Mouse (Mus musculus): Measurements from ENCODE around the gene Slc46a3. TPM values are rescaled to one million over a fixed set of nuclear protein-coding genes. Genes with fewer than 3 reads are reported as not detected.

Slc46a3 gene
- polyA plus RNA-seq, 1 experiment from 2014 or later, result 3.0 TPM

GRCm38 (mm10) chr5:147895436-147896198, 1.0 kb upstream of the Slc46a3 start:
- H3K4me1 ChIP-seq (replicated peaks; ENCODE audit: insufficient read depth, low read length), result no peaks in the 10 kb centered on the region
- no peak overlapping the region for H3K9ac ChIP-seq (ENCODE audit: low read depth, low read length)
- 25% methylated on average over 16 of the region's 16 CpGs for WGBS
- H3K4me3 ChIP-seq (replicated peaks; ENCODE audit: low read depth, low read length), result no peak overlapping the region
- ATAC-seq (replicated peaks; ENCODE audit: low FRiP score, low read depth), result no peak
- H3K36me3 ChIP-seq (ENCODE audit: insufficient read depth, low read length), result no peaks in the 10 kb centered on the region
- DNase-seq (ENCODE audit: low spot score), result peak; percentile 12
- no peak for TF ChIP-seq CTCF (IDR thresholded peaks at IDR 0.05; ENCODE audit: low read depth)
- H3K4me2 ChIP-seq (ENCODE audit: low read length), result peak overlapping the region; percentile 98
- no peaks in the 10 kb centered on the region for H3K27me3 ChIP-seq (ENCODE audit: insufficient read depth, low read length)
- no peak overlapping the region for H3K27ac ChIP-seq
- no peaks in the 10 kb centered on the region for H3K9me3 ChIP-seq (replicated peaks; ENCODE audit: low read length)

- peak; percentile 36 for DNase-seq (ENCODE audit: low spot score)
- Histone ChIP-seq H3K4me2 (ENCODE audit: low read length) (peak overlapping the region; percentile 98), H3K27ac (0 out of 2 replicates have a peak overlapping the region, but pooled peaks have one; percentile 10), H3K9me3 (replicated peaks; ENCODE audit: low read length) (no peaks in the 10 kb centered on the region), H3K36me3 (ENCODE audit: insufficient read depth, low read length) (no peaks in the 10 kb centered on the region), H3K9ac (ENCODE audit: low read depth, low read length) (peak overlapping the region; percentile 52; the same call in 1 of the 2 replicates), H3K27me3 (ENCODE audit: insufficient read depth, low read length) (no peaks in the 10 kb centered on the region), H3K4me1 (replicated peaks; ENCODE audit: insufficient read depth, low read length) (no peaks in the 10 kb centered on the region), H3K4me3 (replicated peaks; ENCODE audit: low read depth, low read length) (peak overlapping the region; percentile 76)
- 3% methylated on average over 25 of the region's 25 CpGs for WGBS
- TF ChIP-seq CTCF (IDR thresholded peaks at IDR 0.05; ENCODE audit: low read depth), result no peak
- ATAC-seq (replicated peaks; ENCODE audit: low FRiP score, low read depth), result no peak
These were observed 705 bp downstream of the Slc46a3 start for GRCm38 (mm10) chr5:147893766-147894454.

GRCm38 (mm10) chr5:147893143-147893542, 1.5 kb downstream of the Slc46a3 start:
- no peaks in the 10 kb centered on the region for H3K9me3 ChIP-seq (replicated peaks; ENCODE audit: low read length)
- no peak overlapping the region for H3K27ac ChIP-seq
- DNase-seq (ENCODE audit: low spot score) (no peak), ATAC-seq (replicated peaks; ENCODE audit: low FRiP score, low read depth) (no peak)
- H3K4me1 ChIP-seq (replicated peaks; ENCODE audit: insufficient read depth, low read length), result no peaks in the 10 kb centered on the region
- WGBS, result 38% methylated on average over 9 of the region's 9 CpGs
- H3K36me3 ChIP-seq (ENCODE audit: insufficient read depth, low read length), result no peaks in the 10 kb centered on the region
- H3K4me2 ChIP-seq (ENCODE audit: low read length), result 0 out of 2 replicates have a peak overlapping the region, but pooled peaks have one; percentile 98
- no peaks in the 10 kb centered on the region for H3K27me3 ChIP-seq (ENCODE audit: insufficient read depth, low read length)
- H3K4me3 ChIP-seq (replicated peaks; ENCODE audit: low read depth, low read length), result no peak overlapping the region
- no peak for TF ChIP-seq CTCF (IDR thresholded peaks at IDR 0.05; ENCODE audit: low read depth)
- no peak overlapping the region for H3K9ac ChIP-seq (ENCODE audit: low read depth, low read length)

GRCm38 (mm10) chr5:147892735-147893134, 1.9 kb downstream of the Slc46a3 start:
- H3K4me3 ChIP-seq (replicated peaks; ENCODE audit: low read depth, low read length), result no peak overlapping the region
- TF ChIP-seq CTCF (IDR thresholded peaks at IDR 0.05; ENCODE audit: low read depth), result no peak
- WGBS, result 41% methylated on average over 6 of the region's 6 CpGs
- H3K9ac ChIP-seq (ENCODE audit: low read depth, low read length), result no peak overlapping the region
- no peak overlapping the region for H3K4me2 ChIP-seq (ENCODE audit: low read length)
- H3K27me3 ChIP-seq (ENCODE audit: insufficient read depth, low read length), result no peaks in the 10 kb centered on the region
- no peaks in the 10 kb centered on the region for H3K9me3 ChIP-seq (replicated peaks; ENCODE audit: low read length)
- no peak for DNase-seq (ENCODE audit: low spot score)
- no peak overlapping the region for H3K27ac ChIP-seq
- no peaks in the 10 kb centered on the region for H3K36me3 ChIP-seq (ENCODE audit: insufficient read depth, low read length)
- ATAC-seq (replicated peaks; ENCODE audit: low FRiP score, low read depth), result no peak
- no peaks in the 10 kb centered on the region for H3K4me1 ChIP-seq (replicated peaks; ENCODE audit: insufficient read depth, low read length)

- no peaks in the 10 kb centered on the region for H3K36me3 ChIP-seq (ENCODE audit: insufficient read depth, low read length)
- no peak overlapping the region for H3K4me2 ChIP-seq (ENCODE audit: low read length)
- H3K4me3 ChIP-seq (replicated peaks; ENCODE audit: low read depth, low read length), result no peak overlapping the region
- H3K27ac ChIP-seq, result no peak overlapping the region
- DNase-seq (ENCODE audit: low spot score) (no peak), ATAC-seq (replicated peaks; ENCODE audit: low FRiP score, low read depth) (no peak)
- no peak for TF ChIP-seq CTCF (IDR thresholded peaks at IDR 0.05; ENCODE audit: low read depth)
- H3K4me1 ChIP-seq (replicated peaks; ENCODE audit: insufficient read depth, low read length), result no peaks in the 10 kb centered on the region
- no peaks in the 10 kb centered on the region for H3K27me3 ChIP-seq (ENCODE audit: insufficient read depth, low read length)
- no peaks in the 10 kb centered on the region for H3K9me3 ChIP-seq (replicated peaks; ENCODE audit: low read length)
- no peak overlapping the region for H3K9ac ChIP-seq (ENCODE audit: low read depth, low read length)
- WGBS, result 72% methylated on average over 10 of the region's 12 CpGs
These were observed 6.0 kb downstream of the Slc46a3 start for GRCm38 (mm10) chr5:147888313-147889297.

GRCm38 (mm10) chr5:147883581-147883980, 11.0 kb downstream of the Slc46a3 start:
- no peak overlapping the region for H3K9ac ChIP-seq (ENCODE audit: low read depth, low read length)
- 0 out of 2 replicates have a peak, but pooled peaks cover 11% of the 10 kb centered on the region for H3K36me3 ChIP-seq (ENCODE audit: insufficient read depth, low read length)
- no peak for DNase-seq (ENCODE audit: low spot score)
- H3K4me1 ChIP-seq (replicated peaks; ENCODE audit: insufficient read depth, low read length), result no peaks in the 10 kb centered on the region
- no peak for TF ChIP-seq CTCF (IDR thresholded peaks at IDR 0.05; ENCODE audit: low read depth)
- no peak for ATAC-seq (replicated peaks; ENCODE audit: low FRiP score, low read depth)
- no peaks in the 10 kb centered on the region for H3K27me3 ChIP-seq (ENCODE audit: insufficient read depth, low read length)
- WGBS, result 62% methylated on average over 6 of the region's 6 CpGs
- no peak overlapping the region for H3K27ac ChIP-seq
- H3K4me3 ChIP-seq (replicated peaks; ENCODE audit: low read depth, low read length), result no peak overlapping the region
- no peak overlapping the region for H3K4me2 ChIP-seq (ENCODE audit: low read length)
- no peaks in the 10 kb centered on the region for H3K9me3 ChIP-seq (replicated peaks; ENCODE audit: low read length)
